Mouse (Mus musculus) CD4-positive, CD25-positive, alpha-beta regulatory T cell (primary cell): ENCODE results near the gene Camsap3. TPM values are rescaled to one million over a fixed set of nuclear protein-coding genes. Genes with fewer than 3 reads are reported as not detected.

Experiments
- polyA plus RNA-seq: library from polyadenylated mRNA; unstranded; fragments of 100-300 nt; shearing (Covaris generic); gene quantifications from one replicate; pipeline ENCODE4 v1.2.1, GENCODE M21; 2017

Gene Camsap3
- polyA plus RNA-seq = 0.29 TPM

DNA sequence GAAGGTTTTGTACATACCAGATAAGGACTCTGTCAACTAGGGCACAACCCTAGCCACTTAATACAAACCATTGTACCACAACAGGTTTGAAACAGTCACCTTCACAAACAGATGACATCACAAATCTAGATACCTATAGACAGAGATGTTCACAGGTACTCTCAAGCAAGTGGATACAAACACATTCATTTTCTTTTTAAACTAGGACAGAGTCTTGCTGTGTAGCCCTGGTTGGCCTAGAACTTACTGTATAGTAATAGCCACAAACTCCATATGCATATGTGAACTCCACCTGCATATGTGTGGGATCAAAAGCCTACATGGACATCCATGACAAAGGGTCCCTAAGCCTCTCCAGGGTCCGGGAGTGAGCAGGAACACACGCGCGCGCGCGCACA, at the start of gene Camsap3:
Camsap3 (plus strand) TSS at position 301 of the 398 bp plus-strand sequence.

DNA sequence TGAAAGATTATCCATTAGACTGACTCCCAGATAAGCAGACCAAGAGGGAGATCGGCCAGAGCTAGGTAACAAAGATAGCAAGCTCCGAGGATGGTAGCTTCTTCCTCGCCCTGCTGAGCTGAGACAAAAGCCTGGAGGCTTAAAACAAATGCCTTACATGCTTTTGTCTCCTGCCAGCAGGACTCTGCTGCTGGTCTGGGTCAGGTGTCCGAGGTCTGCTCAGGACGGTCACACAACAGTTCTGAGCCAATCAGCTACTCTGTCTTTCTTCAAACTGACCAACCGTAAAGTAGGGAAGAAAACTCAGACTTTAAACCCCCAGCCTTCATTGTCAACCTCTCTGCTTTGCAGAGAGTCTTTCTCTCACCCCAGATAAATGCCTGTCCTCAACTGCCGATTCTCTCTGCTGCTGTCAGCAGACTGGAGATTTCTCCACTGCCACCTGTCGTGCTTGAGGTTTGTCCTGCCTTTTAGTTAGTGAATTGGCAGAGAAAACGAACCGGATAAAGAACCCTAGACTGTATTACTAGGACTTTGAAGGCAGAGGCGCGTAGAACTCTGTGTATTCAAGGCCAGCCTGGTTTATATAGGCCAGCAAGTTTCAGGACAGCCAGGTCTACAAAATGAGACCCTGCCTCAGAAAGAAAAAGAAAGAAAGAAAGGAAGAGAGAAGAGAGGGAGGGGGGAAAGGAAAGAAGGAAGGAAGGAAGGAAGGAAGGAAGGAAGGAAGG, 19.3 kb upstream of the Camsap3 start, which contains the start of gene C330021F23Rik:
C330021F23Rik (plus strand) TSS at position 350 of the 731 bp plus-strand sequence.

GRCm38 (mm10) chr8:3621199-3621970, 34.3 kb downstream of the Camsap3 start, which contains the start of the genes Xab2 and Pet100:
Gene Xab2 (minus strand): TSS chr8:3621316.
Gene Pet100 (plus strand): TSS chr8:3621548.

GRCm38 (mm10) chr8:3625445-3625844, 38.4 kb downstream of the Camsap3 start, which contains the start of gene Pcp2:
Gene Pcp2 (minus strand): TSS chr8:3625545.

GRCm38 (mm10) chr8:3630647-3631477, 43.8 kb downstream of the Camsap3 start, which contains the start of gene Stxbp2:
Gene Stxbp2 (plus strand): TSS chr8:3630955.

GRCm38 (mm10) chr8:3655526-3655925, 68.4 kb downstream of the Camsap3 start, which contains the start of gene Retn:
Gene Retn (plus strand): TSS chr8:3655770.

Other genes starting within 250 kb of the Camsap3 start
- 102 TPM for gene A430078G23Rik, start 233.9 kb upstream of the Camsap3 start, polyA plus RNA-seq
- gene Arhgef18, start 194.3 kb upstream of the Camsap3 start, polyA plus RNA-seq = 113 TPM
- 7.5 TPM for gene Pex11g, start 119.6 kb upstream of the Camsap3 start, polyA plus RNA-seq
- 0.16 TPM for gene Tex45, start 116.4 kb upstream of the Camsap3 start, polyA plus RNA-seq
- gene Zfp358, start 94.2 kb upstream of the Camsap3 start, polyA plus RNA-seq = 9.0 TPM
- gene Mcoln1, start 86.8 kb upstream of the Camsap3 start, polyA plus RNA-seq = 132 TPM
- gene Pnpla6, start 71.9 kb upstream of the Camsap3 start, polyA plus RNA-seq = 42.3 TPM
- gene C330021F23Rik, start 19.3 kb upstream of the Camsap3 start, polyA plus RNA-seq = not detected
- gene Xab2, start 34.0 kb downstream of the Camsap3 start, polyA plus RNA-seq = 113 TPM
- 116 TPM for gene Pet100, start 34.3 kb downstream of the Camsap3 start, polyA plus RNA-seq
- not detected for gene Pcp2, start 38.3 kb downstream of the Camsap3 start, polyA plus RNA-seq
- 228 TPM for gene Stxbp2, start 43.7 kb downstream of the Camsap3 start, polyA plus RNA-seq
- not detected for gene Retn, start 68.5 kb downstream of the Camsap3 start, polyA plus RNA-seq
- gene Mcemp1, start 78.5 kb downstream of the Camsap3 start, polyA plus RNA-seq = 0.28 TPM
- not detected for gene Fcor, start 85.1 kb downstream of the Camsap3 start, polyA plus RNA-seq
- gene Trappc5, start 89.0 kb downstream of the Camsap3 start, polyA plus RNA-seq = 34.8 TPM
- gene Fcer2a, start 106.9 kb downstream of the Camsap3 start, polyA plus RNA-seq = 1.1 TPM
- gene Clec4g, start 133.4 kb downstream of the Camsap3 start, polyA plus RNA-seq = not detected
- gene Cd209a, start 161.7 kb downstream of the Camsap3 start, polyA plus RNA-seq = 0.42 TPM